Mouse (Mus musculus): Measurements from ENCODE around the gene Shd. TPM values are rescaled to one million over a fixed set of nuclear protein-coding genes. Genes with fewer than 3 reads are reported as not detected.
A peak's percentile ranks its signal among the peaks of the same experiment; 100 is the strongest.

Gene Shd
- total and polyA plus RNA-seq, 3 experiments, result 0.31 to 0.89 TPM; not detected in 1

GRCm38 (mm10) chr17:55931553-55932502 is 38.4 kb upstream of the Shd start (continued):
- peak; percentile 65 for TF ChIP-seq TCF12 (IDR thresholded peaks at IDR 0.05; ENCODE audit: low read depth, low read length)
- no peak for TF ChIP-seq JUND (IDR thresholded peaks at IDR 0.05; ENCODE audit: low read depth, low read length)
- no peak for TF ChIP-seq KAT2A (conservative IDR thresholded peaks at IDR 0.05; ENCODE audit: low read depth, low read length)

DNA sequence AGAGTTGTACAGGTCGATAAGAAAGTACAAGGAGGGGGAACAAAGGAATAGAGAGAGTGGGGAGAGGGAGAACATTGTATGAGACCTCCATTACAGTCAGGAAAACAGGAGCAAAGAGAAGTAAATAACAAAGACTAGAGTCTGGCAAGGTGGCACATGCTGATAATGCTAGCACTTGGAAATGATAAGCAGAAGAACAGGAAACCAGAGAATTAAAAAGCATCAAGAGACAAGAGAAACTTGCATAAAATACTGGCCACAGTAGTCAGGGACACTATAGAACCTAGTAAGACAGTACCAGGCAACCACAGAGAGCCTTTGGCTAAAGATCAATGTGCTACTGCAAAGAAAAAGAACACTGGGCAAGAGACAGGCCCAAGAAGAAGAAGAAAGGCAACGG is 37.6 kb upstream of the Shd start:
- Histone ChIP-seq H3K9ac (ENCODE audit: control insufficient read depth, low read depth, low read length, poor library complexity, severe bottlenecking) (peak overlapping the region; percentile 80), H3K4me3 (ENCODE audit: control insufficient read depth in 1 of 2, insufficient read depth in 1 of 2, low read depth in 2 of 2, low read length in 2 of 2) (peak overlapping the region; percentile 64 to 86), H3K36me3 (ENCODE audit: control insufficient read depth in 1 of 2, insufficient read depth in 2 of 2, low read length in 2 of 2) (peaks cover 5 to 12% of the 10 kb centered on the region in 2 experiments), H3K27me3 (ENCODE audit: control insufficient read depth in 1 of 2, insufficient read depth in 2 of 2, low read length in 2 of 2) (no peaks in the 10 kb centered on the region), H3K27ac (ENCODE audit: control insufficient read depth, low read depth, low read length) (peak overlapping the region; percentile 100), H3K4me1 (ENCODE audit: control insufficient read depth in 1 of 2, insufficient read depth in 2 of 2, low read length in 2 of 2) (peaks cover 5 to 15% of the 10 kb centered on the region in 2 experiments; a peak in 3 of 4 replicates), H3K79me2 (ENCODE audit: control insufficient read depth, insufficient read depth, low read length, poor library complexity) (peaks cover 4% of the 10 kb centered on the region; the same call in 1 of the 2 replicates), H3K9me3 (replicated peaks; ENCODE audit: insufficient read depth, low read length) (no peaks in the 10 kb centered on the region)
- DNase-seq (ENCODE audit: low read depth, low spot score), result peak; percentile 87
- TF ChIP-seq UBTF (IDR thresholded peaks at IDR 0.05; ENCODE audit: borderline replicate concordance, insufficient read depth, low read depth, low read length) (no peak), ZKSCAN1 (IDR thresholded peaks at IDR 0.05; ENCODE audit: low read depth, low read length) (no peak), SIN3A (IDR thresholded peaks at IDR 0.05; ENCODE audit: low read length) (peak; percentile 78), GATA1 (IDR thresholded peaks at IDR 0.05; ENCODE audit: low read depth, low read length) (peak; percentile 98), HCFC1 (IDR thresholded peaks at IDR 0.05; ENCODE audit: low read depth, low read length) (peak; percentile 42; the same call in 1 of the 2 replicates), MYB (IDR thresholded peaks at IDR 0.05; ENCODE audit: low read depth, low read length) (no peak), BHLHE40 (IDR thresholded peaks at IDR 0.05; ENCODE audit: borderline replicate concordance, low read depth, low read length) (peak; percentile 74; the same call in 1 of the 2 replicates), RCOR1 (IDR thresholded peaks at IDR 0.05; ENCODE audit: low read depth, low read length) (peak; percentile 39; the same call in 1 of the 2 replicates), NELFE (IDR thresholded peaks at IDR 0.05; ENCODE audit: low read depth, low read length) (no peak), JUND (IDR thresholded peaks at IDR 0.05; ENCODE audit: low read depth, low read length) (0 out of 2 replicates have a peak, but pooled peaks have one; percentile 7), MYC (IDR thresholded peaks at IDR 0.05; ENCODE audit: low read depth, low read length) (0 out of 2 replicates have a peak, but pooled peaks have one; percentile 65), CHD2 (IDR thresholded peaks at IDR 0.05; ENCODE audit: low read length) (no peak), TBP (IDR thresholded peaks at IDR 0.05; ENCODE audit: low read depth, low read length) (peak; percentile 65), E2F4 (IDR thresholded peaks at IDR 0.05; ENCODE audit: borderline replicate concordance, low read depth, low read length) (no peak), POLR2AphosphoS5 (IDR thresholded peaks at IDR 0.05; ENCODE audit: borderline replicate concordance, low read depth, low read length) (no peak; the same call in 1 of the 2 replicates), EP300 (IDR thresholded peaks at IDR 0.05; ENCODE audit: low read depth in 1 of 2, low read length in 2 of 2) (peak; percentile 93 to 94), GABPA (IDR thresholded peaks at IDR 0.05; ENCODE audit: low read depth, low read length) (no peak), TCF12 (IDR thresholded peaks at IDR 0.05; ENCODE audit: low read depth, low read length) (peak; percentile 96), CTCF (IDR thresholded peaks at IDR 0.05 in 2 of 3, conservative IDR thresholded peaks at IDR 0.05 in 1 of 3; ENCODE audit: control insufficient read depth in 1 of 3, insufficient read depth in 1 of 3, low read depth in 2 of 3, low read length in 3 of 3, poor library complexity in 1 of 3, severe bottlenecking in 1 of 3) (no peak), KAT2A (conservative IDR thresholded peaks at IDR 0.05; ENCODE audit: low read depth, low read length) (no peak), TAL1 (IDR thresholded peaks at IDR 0.05; ENCODE audit: low read length) (peak; percentile 94), POLR2A (IDR thresholded peaks at IDR 0.05; ENCODE audit: control insufficient read depth in 1 of 2, insufficient read depth in 1 of 2, low read depth in 1 of 2, low read length in 2 of 2, poor library complexity in 1 of 2) (no peak; a peak in 1 of 4 replicates), RAD21 (IDR thresholded peaks at IDR 0.05; ENCODE audit: low read depth, low read length) (no peak; the same call in 1 of the 2 replicates), CHD1 (IDR thresholded peaks at IDR 0.05; ENCODE audit: low read depth, low read length) (no peak), ZMIZ1 (IDR thresholded peaks at IDR 0.05; ENCODE audit: low read depth, low read length) (no peak), MAZ (IDR thresholded peaks at IDR 0.05; ENCODE audit: low read depth, low read length) (no peak; the same call in none of the 2 replicates), USF2 (IDR thresholded peaks at IDR 0.05; ENCODE audit: borderline replicate concordance in 1 of 2, insufficient read depth in 1 of 2, low read depth in 1 of 2, low read length in 2 of 2) (no peak), ZC3H11A (IDR thresholded peaks at IDR 0.05; ENCODE audit: low read depth, low read length) (no peak), ZNF384 (IDR thresholded peaks at IDR 0.05; ENCODE audit: low read depth, low read length) (no peak), ETS1 (IDR thresholded peaks at IDR 0.05; ENCODE audit: low read depth, low read length) (peak; percentile 88), POLR2AphosphoS2 (IDR thresholded peaks at IDR 0.05; ENCODE audit: low read length) (no peak), SMC3 (IDR thresholded peaks at IDR 0.05; ENCODE audit: low read depth, low read length) (no peak)
